Mouse (Mus musculus) cerebellum, adult 8-10 months (tissue): ENCODE data around the gene Hspa8.
A peak's percentile ranks its signal among the peaks of the same experiment; 100 is the strongest.

Experiments
- DNase-seq: peaks from one replicate; pipeline ENCODE4 v3.0.0; 2022

Gene Hspa8

GRCm38 (mm10) chr9:40811860-40812259, 11.1 kb downstream of the Hspa8 start:
- DNase-seq: no peak

- no peak for DNase-seq
Measured at GRCm38 (mm10) chr9:40814060-40814459, 13.3 kb downstream of the Hspa8 start.

GRCm38 (mm10) chr9:40817325-40818028, 16.7 kb downstream of the Hspa8 start:
- DNase-seq: no peak

- DNase-seq: no peak
Measured at GRCm38 (mm10) chr9:40825601-40826000, 24.8 kb downstream of the Hspa8 start.

GRCm38 (mm10) chr9:40827366-40827765, 26.6 kb downstream of the Hspa8 start:
- no peak for DNase-seq

GRCm38 (mm10) chr9:40834569-40834968, 33.8 kb downstream of the Hspa8 start:
- DNase-seq: peak; percentile 83

- no peak for DNase-seq
Measured at GRCm38 (mm10) chr9:40836681-40837080, 35.9 kb downstream of the Hspa8 start.

GRCm38 (mm10) chr9:40839662-40840061, 38.9 kb downstream of the Hspa8 start:
- no peak for DNase-seq

GRCm38 (mm10) chr9:40851515-40851914, 50.7 kb downstream of the Hspa8 start:
- no peak for DNase-seq

- peak; percentile 12 for DNase-seq
Measured at GRCm38 (mm10) chr9:40858461-40859160, 57.8 kb downstream of the Hspa8 start.

GRCm38 (mm10) chr9:40859196-40859595, 58.4 kb downstream of the Hspa8 start:
- no peak for DNase-seq
